Mouse (Mus musculus) layer of hippocampus, adult 11-12 months (tissue): ENCODE results near the gene Tor1aip1.
"Not testable (repeated sequence)": the region's sequence is repeated elsewhere in the genome, so short reads cannot be mapped to it uniquely, and the experiment has no call there.

Experiments used
- DNase-seq: peaks from one replicate; pipeline ENCODE4 v3.0.0; 2022; ENCODE audit warnings: low spot score

Gene Tor1aip1

DNA sequence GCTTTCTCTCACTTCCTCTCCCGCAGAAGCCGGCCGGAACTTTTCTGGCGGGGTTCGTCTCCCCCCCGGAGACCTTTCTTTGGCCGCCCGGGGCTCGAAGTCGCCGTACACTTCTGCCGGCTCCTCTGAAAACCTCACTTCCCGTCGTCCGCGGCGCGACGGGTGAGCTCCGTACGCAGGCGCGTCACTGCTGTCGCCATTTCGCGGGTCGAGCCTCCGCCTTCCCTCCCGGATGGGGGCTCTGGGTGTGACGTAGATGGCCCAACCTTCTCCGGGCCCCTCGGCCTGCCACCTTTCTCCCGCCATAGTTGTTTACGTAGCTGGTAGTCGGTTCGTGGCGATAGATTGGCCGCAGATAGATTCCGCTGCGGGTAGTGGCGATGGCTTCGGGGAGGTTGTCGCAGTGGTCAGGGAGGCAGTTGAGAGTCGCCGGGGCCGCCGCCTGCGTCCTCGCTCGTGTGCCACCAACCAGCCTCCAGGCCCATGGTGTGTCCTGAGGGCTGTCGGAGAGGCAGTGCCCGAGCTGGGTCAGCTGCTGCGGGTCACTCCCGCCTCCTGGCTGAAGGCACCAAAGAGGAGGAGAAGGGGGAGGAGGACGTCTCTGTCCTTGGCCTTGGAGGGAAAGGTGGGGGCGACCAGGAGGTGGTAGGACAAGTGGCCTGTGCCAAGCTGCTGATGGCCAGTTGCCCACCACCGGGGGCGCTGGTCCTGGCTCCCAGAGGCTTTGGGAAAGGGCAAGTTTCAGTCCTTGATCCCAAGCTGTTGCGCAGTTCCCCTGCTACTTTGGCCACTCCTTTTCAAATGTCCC lies at the start of gene Tor1aip1:
TSS of gene Tor1aip1 (minus strand) at position 551 of the 808 bp plus-strand sequence.
- peak; percentile 97 for DNase-seq

DNA sequence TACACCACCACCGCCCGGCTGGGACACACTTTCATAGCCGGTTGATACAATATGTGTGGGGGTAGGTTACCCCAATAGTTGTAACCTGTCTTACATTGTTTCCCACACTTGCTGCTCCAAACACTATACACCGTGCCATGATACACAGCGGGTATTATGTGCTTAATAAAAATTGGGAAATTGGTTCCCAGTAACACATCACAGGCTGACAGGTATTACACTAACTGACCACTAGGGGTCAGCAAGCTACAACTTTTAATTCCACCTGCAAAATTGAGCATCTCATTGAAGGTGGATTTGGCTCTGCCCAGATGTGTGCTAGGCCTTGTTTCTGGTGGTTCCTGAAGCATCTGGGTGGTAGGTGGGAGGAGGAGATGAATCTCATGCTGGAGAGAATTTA lies 49.5 kb upstream of the Tor1aip1 start:
- DNase-seq, result peak; percentile 29

DNA sequence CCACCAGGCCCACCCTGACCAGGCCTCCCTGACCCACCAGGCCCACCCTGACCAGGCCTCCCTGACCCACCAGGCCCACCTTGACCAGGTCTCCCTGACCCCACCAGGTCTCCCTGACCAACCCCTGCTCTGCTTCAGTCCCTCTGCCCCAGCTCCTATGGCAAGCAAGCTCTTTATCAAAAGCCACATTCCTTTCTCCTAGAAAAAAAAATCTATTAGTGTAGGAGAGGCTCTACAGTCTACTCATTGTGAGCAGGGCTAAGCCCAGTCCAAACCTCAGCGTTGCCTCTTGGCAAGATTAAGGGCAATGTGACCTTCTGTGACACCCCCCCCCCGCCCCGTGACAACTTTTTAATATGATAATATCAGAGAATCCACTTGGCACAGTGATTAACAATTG lies 48.3 kb upstream of the Tor1aip1 start:
- DNase-seq, result no peak

DNA sequence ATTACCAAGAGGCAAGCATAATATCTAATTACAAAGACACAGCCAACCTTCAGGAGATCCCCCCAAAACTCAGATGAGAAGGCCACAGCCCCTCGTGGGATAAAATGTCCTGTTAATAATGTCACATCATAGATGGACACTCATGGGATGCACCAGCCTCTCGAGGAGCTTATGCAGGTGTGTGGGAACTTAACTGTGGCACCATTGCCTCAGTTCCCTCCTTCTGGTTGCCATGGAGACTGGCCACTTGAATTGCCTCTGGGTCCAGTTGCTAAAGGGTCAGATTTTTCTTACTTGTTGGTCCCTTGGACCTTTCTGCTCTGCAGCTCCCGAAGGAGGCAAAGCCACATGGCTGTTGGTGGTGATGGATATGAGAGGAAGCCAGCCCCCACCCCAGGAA lies 41.4 kb upstream of the Tor1aip1 start:
- DNase-seq, result no peak

DNA sequence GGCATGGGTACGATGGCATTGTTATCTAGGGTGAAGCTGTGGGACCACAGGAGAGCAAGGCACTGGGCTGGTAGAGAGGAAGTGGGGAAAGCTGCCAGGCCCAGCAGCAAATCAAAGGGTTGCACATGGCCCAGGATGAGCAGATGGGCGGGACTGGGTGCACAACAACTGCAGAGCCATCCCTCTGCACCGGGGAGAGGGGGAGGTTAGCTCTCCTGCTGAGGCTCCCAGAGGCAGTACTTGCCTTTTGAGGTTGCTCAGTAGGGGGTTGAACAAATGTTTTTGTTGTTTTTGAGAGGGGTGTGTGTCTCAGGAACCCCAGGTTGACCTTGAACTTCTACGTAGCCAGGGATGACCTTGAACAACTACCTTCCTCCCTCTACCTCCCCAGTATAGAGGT lies 40.2 kb upstream of the Tor1aip1 start:
- no peak for DNase-seq

DNA sequence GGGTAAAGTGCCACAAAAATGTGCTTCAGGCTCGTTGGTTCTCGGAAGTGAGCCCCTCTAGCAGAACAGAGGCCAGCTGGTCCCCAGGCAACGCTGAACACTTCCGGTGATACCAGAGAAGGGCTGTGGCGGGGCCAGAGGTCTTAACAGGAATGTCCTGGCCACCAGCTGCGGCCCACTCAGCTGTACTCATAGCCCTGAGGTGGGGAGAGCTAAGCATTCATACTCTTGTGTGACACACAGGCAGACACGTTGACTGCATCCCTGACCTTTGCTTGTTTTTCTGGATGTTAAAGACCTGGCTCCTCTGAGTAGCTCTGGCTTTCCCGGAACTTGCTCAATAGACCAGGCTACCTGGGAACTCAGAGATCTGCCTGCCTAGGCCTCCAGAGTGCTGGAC lies 38.3 kb upstream of the Tor1aip1 start:
- DNase-seq, result no peak

DNA sequence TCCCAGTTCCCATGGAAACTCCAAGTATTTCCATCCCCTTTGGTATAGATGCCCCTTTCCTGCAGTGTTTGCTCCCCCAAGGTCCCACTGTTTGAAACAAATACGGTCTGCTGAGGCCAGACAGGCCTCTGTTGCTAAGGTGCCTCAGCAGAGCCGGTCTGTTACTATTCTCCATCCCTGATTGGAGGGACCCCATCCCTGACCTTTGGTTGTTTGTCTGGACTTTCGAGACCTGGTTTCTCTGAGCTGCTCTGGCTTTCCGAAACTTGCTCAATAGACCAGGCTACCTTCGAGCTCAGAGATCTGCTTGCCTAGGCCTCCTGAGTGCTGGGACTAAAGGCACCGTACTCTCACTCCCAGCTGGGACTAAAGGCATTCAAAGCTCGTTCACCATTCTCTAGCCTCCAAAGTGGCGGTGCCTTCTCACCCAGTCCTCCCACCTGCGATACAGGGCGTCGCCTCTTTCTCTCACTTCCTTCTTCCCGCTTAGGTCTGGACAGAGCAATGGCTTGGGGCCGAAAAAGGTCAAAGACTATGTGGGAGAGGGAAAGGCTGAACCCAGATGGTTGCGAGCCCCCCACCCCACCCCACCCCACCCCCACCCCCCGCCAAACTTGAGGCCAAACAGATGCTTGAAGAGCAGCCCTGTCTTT lies 37.0 kb upstream of the Tor1aip1 start:
- no peak for DNase-seq

DNA sequence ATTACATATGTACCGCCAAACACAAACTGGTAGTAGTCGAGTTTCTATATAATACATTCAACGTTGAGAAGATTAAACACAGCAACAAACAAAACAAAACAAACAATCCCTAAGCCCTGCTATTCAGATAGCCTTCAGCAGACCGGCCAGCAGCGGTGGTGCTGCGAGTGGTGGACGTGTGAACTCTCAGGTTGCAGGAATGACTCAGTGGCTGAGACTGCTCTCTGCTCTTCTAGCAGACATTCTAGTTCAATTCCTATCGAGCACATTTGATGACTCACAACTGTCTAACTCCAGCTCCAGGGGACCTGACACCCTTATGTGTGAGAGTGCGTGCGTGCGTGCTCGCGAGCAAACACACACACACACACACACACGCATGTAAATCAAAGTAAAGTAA lies 33.8 kb upstream of the Tor1aip1 start:
- DNase-seq, result no peak

DNA sequence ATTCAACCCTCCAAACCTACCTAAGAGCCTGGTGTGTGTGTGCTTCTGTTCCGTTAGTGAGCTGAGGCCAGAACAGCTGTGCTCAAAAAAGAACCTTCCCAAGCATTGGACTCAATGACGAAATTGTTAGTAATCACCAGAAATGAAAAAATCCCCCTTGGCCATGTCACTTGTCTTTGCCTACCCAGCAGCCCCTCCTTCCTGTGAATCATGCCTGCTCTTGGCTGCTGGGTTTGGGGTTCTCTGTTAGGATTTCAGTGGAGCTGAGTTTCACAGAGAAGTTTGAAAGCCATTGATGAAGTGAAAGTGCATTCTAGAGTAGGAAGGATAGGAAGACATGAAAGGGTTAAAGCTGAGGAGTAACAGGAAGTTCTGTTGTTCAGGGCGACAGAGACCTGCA lies 29.9 kb upstream of the Tor1aip1 start:
- no peak for DNase-seq

DNA sequence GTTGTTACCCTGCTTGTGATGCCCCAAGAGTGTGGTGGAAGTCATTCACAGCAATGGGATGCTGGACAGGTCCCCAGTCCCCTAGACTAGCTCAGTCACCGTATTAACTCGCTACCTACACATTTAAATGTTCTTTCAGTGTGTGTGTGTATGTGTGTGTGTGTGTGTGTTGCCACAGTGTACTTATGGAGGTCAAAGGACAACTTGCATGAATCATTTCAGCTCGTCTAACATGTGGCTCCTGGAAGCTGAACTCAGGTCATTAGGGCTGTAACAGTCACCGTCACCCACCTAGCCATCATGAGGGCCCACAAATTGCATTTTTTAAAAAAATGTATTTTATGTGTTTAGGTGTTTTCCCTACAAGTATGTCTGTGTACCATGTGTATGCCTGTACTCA lies 25.9 kb upstream of the Tor1aip1 start:
- no peak for DNase-seq

DNA sequence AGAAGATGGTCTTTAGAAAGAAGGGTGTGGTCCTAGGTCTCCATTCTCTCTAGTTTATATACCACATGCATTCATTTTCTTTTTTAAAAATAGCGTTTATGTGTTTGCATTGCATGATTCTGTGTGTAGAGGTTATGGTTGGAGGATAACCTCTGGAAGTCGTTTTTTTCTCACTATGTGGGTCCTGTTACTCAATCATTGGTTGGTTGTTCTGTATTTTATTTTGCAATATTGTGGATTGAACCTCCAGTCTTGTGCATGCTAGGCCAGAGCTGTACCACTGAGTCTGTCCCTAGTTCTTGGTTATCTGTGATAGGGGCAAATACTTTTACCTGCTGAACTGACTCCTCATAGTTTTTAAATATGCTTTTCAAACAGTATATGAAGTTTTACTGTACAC lies 21.9 kb upstream of the Tor1aip1 start:
- DNase-seq, result no peak

DNA sequence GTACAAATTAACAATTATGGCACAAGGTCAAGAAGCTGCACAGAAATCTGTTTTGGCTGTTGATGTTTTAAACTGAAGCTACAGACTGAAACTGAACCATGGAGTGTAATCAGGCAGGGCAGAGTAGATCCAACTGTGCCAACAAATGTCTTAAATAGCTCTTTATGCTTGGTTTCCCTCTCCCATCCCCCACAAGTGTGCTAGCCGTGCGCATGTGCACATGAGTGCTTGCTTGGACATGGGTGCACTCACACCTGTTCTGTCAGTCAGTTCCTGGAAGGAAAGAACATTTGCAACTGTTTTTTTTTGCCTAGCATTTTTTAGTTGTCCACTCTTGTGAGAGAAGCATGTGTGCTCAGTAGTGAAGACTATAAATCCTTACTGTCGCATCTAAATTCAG lies 10.4 kb upstream of the Tor1aip1 start:
- no peak for DNase-seq

DNA sequence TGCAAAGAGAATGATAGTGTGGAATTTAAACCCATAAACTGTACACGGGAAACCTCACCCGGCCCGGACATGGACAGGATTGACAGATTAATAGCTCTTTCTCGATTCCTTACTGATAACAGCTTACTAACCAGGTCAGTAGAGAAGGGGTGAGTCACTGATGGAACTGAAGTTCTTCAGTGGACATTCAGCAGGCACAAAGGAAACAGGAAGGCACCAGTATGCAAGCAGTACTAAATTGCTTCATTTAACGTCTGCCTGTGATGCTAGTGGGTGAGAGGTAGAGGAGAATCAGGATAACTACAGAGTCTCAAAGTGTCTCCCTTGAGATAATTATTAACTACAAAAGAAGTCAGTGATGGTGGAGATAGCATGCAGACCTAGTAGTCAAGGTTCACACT lies 7.9 kb upstream of the Tor1aip1 start:
- no peak for DNase-seq

DNA sequence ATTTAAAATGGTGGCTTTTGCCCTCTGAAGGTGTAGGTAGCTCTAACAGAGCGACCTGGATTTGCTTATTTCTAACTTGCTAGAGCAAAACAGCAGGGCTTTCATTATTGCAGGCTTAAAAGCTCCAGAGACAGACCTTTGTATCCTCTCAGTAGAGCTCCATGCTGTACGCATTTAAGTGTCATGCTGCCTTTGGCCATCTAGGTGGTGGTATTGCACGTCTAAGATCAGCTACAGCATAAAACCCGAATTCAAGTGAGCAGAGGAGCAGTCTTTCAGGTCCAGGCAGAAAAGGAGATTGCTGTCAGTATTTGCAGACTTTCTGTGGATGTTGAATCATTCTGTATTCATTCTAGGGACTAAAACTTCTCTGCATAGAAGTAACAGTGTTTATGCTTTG lies 6.7 kb upstream of the Tor1aip1 start:
- DNase-seq, result peak; percentile 55

DNA sequence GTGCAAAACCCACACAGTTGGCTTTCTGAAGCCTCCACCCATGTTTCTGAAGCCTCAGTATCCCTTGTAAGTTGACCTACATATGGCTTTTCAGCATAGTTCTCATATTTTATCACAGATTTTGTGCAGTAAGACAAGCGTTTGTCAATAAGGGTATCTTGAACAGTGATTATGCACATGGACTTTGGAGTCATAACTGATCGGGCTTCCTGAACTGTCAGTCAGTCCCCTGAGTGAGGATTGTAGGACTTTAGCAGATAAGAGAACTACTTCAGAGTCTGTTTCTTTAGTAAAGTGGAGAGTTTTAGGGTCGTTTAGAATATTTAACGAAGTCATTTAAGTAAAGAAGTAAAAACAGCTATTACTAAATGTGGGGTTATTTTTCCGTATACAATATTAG lies 6.2 kb upstream of the Tor1aip1 start:
- DNase-seq, result no peak

DNA sequence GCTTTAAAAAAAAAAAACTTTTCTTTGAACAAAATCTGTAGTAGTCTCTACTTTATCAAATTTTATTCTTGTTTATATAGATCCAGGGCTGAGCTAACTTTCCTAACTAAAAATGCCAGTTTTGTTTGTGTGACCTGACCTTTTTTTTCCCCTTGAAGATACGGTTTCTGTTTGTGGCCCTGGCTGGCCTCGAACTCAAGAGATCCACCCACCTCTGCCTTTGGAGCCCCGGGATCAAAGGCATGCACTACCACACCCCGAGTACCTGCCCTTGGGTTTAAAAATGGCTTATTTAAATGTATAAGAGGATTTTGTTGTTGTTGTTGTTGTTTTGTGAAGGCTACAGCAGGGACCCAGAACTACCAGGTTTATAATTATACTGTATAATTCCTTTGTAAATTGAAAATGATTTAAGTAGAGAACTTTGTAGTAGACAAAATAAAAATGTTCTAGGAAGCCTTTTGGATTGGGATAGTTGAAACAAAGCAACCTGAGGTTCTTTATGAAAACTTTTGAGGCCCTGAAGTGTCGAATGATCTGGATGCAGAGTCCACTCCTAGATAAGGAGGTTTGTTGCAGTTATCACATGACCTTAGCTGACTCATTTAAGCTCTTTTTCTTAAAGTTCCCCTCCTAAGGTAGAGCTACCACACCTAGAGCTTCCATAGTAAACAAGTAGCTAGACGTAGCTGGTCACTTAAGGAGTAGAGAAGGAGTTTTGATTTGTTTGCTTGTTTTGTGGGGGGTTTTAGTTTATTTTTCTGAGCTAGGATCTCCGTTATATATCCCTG lies 5.4 kb upstream of the Tor1aip1 start:
- no peak for DNase-seq

DNA sequence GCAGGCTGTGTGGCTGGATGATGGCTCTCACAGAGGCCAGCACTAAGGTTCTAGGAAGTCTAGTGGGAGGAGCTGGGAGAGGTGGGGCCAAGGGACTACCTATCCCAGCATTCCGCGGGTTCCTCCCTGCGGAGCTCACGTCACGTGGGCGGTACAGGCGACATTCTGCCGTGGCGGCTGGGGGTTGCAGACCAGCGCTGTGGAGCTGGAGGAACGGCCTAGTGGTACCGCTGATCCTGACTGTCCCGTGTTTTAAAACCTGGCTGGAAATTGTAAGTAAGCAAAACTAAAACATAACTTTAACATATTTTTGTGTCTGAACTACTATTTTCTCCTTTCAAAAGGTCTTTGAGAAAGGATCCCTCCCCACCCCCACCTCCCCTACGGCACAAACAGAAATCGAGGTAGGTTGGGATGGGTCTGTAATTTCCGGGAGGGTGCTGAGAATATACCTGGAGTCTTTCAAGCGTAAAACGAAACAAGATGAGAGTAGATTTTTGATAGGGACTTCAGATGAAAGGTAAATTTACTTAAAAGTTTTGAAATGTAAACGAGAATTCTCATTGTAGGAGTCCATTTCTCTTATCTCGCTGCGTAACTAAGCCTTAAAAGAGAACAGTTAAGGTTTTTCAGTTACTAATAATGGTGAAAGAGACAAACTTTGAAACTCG lies 4.6 kb upstream of the Tor1aip1 start:
- DNase-seq, result peak; percentile 89

DNA sequence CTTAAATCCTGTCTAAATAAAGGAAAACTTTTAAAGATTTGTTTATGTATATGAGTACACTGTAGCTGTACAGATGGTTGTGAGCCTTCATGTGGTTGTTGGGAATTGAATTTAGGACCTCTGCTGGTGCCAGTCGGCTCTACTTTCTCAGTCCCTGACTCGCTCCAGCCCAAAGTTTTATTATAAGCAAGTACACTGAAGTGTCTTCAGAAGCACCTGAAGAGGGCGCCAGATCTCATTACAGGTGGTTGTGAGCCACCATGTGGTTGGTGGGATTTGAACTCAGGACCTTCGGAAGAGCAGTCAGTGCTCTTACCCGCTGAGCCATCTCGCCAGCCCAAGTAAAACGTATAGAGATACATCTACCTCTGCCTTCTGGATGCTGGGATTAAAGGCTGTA lies 3.7 kb upstream of the Tor1aip1 start:
- not testable (repeated sequence) for DNase-seq

DNA sequence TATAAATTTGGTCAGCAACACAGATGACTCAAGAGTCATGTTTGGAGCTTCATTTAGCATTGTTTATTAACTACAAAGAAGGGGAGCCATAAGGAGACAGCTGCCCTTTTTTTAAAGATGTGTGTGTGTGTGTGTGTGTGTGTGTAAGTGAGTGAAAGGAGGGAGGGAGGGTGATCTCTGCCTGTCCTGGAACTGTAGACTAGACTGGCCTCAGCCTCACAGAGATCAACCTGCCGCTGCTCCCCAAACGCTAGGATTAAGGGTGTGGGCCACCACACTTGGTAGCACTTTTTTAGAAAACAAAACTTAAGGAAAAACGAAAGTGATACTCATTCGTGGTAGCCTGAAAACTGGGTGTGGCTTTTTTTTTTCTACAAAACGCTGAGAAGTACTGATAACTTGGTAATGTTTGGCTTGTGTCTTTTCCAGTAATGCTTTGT lies 884 bp upstream of the Tor1aip1 start:
- DNase-seq, result peak; percentile 21

DNA sequence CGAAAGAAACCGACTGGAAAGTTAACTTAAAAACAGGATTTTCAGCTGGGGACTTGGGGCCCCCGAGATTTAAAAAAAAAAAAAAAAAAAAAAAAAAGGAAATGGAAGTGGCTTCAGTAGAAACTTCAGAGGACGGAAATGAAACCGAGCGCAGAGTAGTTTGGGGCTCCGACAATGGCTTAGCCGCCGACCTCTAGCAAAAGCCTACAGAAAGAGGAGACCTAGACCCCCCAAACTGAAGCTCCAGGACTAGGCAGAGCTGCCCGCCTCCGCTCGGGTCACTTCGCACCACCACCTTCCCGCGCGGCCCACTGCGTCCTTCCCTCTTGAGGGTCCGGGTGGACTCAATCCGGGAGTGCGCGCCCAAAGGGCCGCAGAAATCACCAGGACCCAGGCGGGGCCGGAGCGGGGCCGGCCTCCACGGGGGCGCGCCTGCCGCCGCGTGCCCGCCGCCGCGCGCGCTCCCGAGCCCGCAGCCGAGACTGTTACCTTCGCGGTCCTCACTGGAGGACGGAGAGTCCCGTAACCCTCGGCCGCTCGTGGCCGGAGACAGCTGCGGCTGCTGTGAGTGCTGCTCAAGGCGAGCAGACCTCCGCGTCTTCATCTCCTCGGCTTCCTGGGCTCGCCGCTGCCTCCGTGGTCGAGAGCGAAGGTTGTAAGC lies 881 bp downstream of the Tor1aip1 start, which contains the start of gene Tor1aip2:
TSS of gene Tor1aip2 (plus strand) at position 135 of the 661 bp plus-strand sequence.
- DNase-seq, result peak; percentile 77

DNA sequence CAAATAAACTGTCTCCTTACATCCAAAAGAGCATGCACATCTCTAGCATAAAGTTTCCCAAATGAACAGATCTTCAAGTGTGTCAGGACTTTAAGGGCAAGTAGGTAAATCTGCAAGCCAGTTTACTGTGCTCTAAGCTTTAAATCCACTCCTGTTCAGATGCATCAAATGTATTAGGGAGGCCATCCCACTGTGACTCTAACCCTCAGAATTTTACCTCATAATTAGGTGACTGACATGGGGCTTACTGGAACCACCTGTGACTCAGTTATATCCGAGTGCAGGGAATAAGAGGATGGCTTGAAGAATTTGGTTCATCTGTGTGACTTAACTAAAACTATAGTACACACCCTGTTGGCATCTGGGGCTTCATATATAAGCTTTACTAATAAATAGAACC lies 1.6 kb downstream of the Tor1aip1 start:
- DNase-seq, result no peak

DNA sequence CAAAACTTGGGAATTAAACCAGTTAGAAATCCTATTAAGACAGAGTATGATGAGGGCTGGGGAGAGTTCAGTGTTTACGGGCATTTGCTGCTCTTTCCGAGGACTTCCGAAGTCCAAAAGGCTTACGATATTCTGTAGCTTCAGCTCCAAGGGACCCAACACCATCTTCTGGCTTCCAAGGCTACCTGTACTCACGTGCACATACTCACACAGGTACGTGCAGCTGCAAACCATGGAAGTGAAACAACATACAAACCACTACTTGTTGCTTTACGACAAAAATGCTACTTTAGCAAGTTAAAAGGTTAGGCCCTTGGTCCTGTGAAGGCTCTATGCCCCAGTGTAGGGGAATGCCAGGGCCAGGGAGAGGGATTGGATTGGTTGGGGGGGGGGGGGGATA lies 2.4 kb downstream of the Tor1aip1 start:
- no peak for DNase-seq
